Mouse (Mus musculus) adrenal gland (tissue): ENCODE data around the gene Cdca3.
"Not testable (repeated sequence)": the region's sequence is repeated elsewhere in the genome, so short reads cannot be mapped to it uniquely, and the experiment has no call there.

Source experiments
- intact Hi-C: fragments of 180-260 bp; cut with DNase I; formaldehyde crosslinking; loops from one replicate; pipeline ENCODE4 v1.15.1; 2025

The Cdca3 gene

GRCm38 (mm10) chr6:124809052-124809774 lies 20.1 kb upstream of the Cdca3 start:
- intact Hi-C loops: no loop called here

DNA sequence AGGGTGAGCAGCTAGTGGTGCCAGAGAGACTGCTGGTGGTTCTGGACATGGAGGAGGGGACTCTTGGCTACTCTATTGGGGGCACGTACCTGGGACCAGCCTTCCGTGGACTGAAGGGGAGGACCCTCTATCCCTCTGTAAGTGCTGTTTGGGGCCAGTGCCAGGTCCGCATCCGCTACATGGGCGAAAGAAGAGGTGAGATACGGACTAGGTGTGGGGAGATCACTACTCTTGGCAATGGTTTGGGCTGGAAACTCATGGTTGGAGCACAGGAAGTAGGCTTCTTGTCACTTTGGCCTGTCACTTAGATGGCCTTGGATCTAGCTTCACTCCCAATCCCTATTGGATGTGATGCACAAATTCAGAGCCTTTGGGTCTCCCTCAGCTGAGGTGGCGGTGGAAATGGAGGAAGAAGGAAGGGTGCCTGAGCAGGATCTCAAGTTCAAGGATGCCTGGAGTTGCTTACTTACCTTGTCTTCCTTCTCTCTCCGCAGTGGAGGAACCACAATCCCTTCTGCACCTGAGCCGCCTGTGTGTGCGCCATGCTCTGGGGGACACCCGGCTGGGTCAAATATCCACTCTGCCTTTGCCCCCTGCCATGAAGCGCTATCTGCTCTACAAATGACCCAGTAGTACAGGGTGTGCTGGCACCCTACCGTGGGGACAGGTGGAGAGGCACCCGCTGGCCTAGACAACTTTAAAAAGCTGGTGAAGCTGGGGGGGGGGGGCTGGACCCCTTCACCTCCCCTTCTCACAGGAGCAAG lies 19.4 kb upstream of the Cdca3 start:
- intact Hi-C loops: no loop called here

GRCm38 (mm10) chr6:124810566-124811402 lies 18.6 kb upstream of the Cdca3 start:
- intact Hi-C loops: not testable (repeated sequence)

DNA sequence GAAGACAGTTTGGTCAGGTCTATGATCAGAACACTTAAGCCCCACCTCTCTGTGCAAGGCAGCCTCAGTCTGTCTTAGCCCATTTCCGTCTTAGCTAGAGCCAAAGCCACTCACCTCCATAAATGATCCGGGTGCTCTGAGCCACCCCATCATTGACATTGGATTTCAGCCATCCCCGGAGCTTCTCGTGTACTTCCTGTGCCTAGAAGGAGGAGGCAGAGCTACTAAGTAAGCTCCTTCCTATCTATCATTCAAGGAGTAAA lies 18.0 kb upstream of the Cdca3 start:
- intact Hi-C loops: no loop called here

DNA sequence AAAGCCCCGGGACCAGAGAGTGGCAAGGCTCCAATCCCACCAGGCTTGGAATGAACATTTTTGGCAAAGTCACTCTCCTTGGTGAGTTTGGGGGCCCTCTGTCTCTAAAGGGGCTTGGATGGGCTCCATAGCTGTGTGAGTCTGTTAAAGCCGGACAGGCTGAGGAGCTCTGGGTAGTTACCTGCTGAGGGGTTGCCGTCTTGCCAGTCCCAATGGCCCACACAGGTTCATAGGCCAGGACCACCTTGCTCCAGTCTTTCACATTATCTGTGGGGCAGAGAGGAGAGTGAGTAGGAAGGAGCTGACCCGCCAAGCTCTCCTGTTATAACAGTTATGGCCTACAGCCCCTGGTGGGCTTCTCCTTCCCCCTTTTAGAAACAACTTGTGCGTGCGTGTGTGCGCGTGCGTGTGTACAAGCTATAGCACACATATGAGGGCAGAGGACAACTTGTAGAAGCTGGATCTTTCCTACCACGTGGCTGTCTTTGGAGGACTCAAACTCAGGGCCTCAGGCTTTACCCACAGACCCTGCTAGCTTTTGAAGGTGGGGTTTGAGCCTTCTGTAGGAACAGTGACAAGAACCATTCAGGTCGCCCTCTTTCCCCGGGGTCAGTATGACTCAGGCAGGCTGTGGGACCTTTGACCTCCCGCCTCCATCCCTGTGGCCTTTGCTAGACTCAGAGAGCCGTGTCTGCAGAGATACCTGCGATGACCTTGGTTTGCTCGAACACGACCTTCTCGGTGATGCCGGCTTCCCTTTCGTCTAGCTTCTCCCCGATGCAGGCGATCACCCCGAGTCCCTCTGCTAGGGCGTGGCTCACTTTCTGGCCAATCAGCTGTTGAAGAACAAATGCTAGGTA lies 17.4 kb upstream of the Cdca3 start:
- intact Hi-C loops: no loop called here

GRCm38 (mm10) chr6:124812848-124813247 lies 16.5 kb upstream of the Cdca3 start:
- intact Hi-C loops: no loop called here

- intact Hi-C loops: no loop called here
Observed at GRCm38 (mm10) chr6:124813496-124813895, 15.9 kb upstream of the Cdca3 start.

DNA sequence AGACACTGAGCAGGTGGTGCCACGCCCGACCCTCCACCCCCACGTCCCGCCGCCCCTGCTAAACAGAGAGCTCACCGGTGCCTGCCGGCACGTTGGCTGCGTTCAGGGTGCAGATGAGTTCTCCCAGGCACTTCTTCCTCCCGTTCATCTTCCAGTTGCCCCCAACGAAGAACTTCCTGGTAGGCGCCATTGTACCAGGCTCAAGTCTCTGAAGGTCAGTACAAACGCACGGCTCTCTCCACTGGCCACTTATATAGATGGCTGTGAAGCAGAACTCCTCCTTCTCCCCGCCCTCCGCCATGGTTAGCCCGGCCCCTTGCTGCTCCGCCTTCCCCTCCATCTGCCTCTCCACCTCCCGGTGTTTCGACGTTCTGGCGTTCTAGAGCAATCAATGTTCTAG lies 15.4 kb upstream of the Cdca3 start, which contains the start of gene Tpi1:
Tpi1 (minus strand) TSS at position 364 of the 400 bp plus-strand sequence.
- intact Hi-C loops: no loop called here

- intact Hi-C loops: no loop called here
Observed at GRCm38 (mm10) chr6:124814448-124814847, 14.9 kb upstream of the Cdca3 start.

- intact Hi-C loops: no loop called here
Observed at GRCm38 (mm10) chr6:124814858-124815774, 14.2 kb upstream of the Cdca3 start.

DNA sequence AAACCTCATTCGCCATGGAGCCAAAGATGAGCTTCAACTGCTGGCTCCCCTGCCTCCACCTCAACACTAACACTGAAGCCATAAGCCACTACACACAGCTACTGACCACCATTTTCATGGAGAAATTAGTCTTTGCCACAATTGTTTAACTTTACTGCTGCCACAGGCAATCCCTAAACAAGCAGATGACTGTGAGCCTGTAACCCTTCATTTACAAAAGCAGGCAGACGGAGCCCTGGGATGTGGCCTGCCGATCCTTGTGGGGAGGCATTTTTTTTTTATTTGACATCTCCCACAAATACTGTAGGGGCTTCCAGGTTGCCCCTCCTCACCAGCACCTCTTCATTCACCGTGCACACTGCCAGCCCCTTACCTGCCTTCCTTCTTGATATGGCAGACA lies 12.7 kb upstream of the Cdca3 start:
- intact Hi-C loops: no loop called here

- intact Hi-C loops: no loop called here
Observed at GRCm38 (mm10) chr6:124817125-124817524, 12.2 kb upstream of the Cdca3 start.

GRCm38 (mm10) chr6:124817563-124817962 lies 11.8 kb upstream of the Cdca3 start:
- intact Hi-C loops: no loop called here

DNA sequence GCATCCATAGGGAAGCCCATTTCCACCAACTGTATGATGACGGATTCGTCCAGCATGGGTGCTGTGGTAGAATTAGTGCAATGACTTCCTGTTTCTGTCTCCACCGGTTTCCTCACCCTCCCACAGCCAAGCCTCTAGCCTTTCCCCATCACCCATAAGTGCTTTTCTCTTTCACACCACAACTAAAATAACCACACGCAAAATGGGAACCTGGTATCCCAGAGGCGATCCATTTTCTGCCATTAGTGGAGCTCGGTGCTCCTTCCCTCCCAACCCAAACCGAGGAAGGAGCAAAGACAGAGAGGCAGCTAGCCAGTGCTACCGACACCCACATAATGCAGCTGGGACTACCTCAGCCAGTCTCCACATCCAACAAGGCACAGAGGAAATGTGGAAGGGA lies 11.4 kb upstream of the Cdca3 start:
- intact Hi-C loops: no loop called here

- intact Hi-C loops: no loop called here
Observed at GRCm38 (mm10) chr6:124820891-124821290, 8.5 kb upstream of the Cdca3 start.

DNA sequence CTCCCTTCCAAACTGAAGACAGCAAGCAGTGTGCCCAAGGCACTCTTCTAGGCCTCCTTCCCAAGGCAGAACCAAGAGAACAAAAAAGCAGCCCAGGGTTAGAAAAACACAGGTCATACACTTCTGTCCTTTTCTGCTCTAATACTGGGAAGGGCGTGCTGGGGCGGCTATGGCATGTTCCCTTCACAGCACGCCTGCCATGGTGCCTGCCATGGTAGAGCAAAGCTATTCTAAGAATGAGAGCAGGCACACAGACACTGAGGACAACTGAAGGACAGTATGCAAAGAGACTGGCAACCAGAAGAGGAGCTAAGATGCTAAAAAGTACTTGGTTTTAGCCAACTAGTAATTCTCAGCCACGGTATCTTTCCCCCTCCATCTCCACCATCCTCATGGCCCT lies 7.3 kb upstream of the Cdca3 start:
- intact Hi-C loops: no loop called here

DNA sequence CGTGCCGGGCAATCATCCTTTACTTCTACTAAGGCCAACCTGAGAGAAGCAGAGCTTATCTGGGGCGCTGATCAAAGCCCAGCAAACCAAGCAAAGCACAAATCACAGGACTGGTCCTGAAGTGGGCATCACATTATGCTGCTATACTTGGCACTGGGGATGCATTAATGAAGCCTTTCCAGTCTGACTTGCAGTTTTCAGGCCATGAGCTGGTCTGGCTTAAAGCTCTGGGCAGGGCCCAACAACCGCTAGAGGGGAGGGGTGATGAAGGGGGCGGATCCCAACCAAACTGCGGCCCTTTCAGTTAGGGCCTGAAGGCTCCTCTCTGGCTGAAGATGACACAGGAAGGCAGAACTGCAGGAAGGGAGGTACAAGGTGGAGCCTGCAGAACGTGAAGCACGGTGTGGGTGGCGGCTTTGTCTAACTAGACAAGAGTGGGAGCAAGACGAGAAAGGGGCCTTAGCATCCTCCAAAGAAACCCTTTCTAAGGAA lies 1.2 kb upstream of the Cdca3 start:
- intact Hi-C loops: no loop called here

- intact Hi-C loops: no loop called here
Observed at GRCm38 (mm10) chr6:124829799-124830700, 703 bp downstream of the Cdca3 start.

GRCm38 (mm10) chr6:124831199-124831598 lies 1.9 kb downstream of the Cdca3 start:
- intact Hi-C loops: not testable (repeated sequence)
